Mouse (Mus musculus) liver, embryonic 13.5 days (tissue): ENCODE results near the gene Kansl2. TPM values are rescaled to one million over a fixed set of nuclear protein-coding genes. Genes with fewer than 3 reads are reported as not detected.
"Not testable (repeated sequence)": the region's sequence is repeated elsewhere in the genome, so short reads cannot be mapped to it uniquely, and the experiment has no call there.

Experiments used
- ATAC-seq: fragments of 200-750 bp; cut with Nextera tagmentation; 2 replicates; pipeline ENCODE4 v1.8.0; 2017; ENCODE audit warnings: low read depth, mild to moderate bottlenecking, moderate number of reproducible peaks, moderate library complexity
- DNase-seq: peaks from one replicate; pipeline ENCODE4 v3.0.0; 2022
- H3K27ac ChIP-seq: fragments of 300-500 bp; sonication (generic); 2 replicates; pipeline ENCODE4 v1.5.1; 2015; ENCODE audit warnings: moderate library complexity, mild to moderate bottlenecking, inconsistent platforms
- H3K27me3 ChIP-seq: fragments of 300-500 bp; sonication (generic); 2 replicates; pipeline ENCODE4 v1.6.1; 2015; ENCODE audit warnings: mild to moderate bottlenecking, inconsistent platforms
- H3K36me3 ChIP-seq: fragments of 300-500 bp; sonication (generic); 2 replicates; pipeline ENCODE4 v1.6.1; 2015; ENCODE audit warnings: mild to moderate bottlenecking, inconsistent platforms
- H3K4me1 ChIP-seq: fragments of 300-500 bp; sonication (generic); replicated peaks from 2 replicates; pipeline ENCODE4 v1.6.1; 2015; ENCODE audit warnings: inconsistent platforms
- H3K4me2 ChIP-seq: fragments of 300-500 bp; sonication (generic); 2 replicates; pipeline ENCODE4 v1.6.1; 2015; ENCODE audit warnings: inconsistent platforms, mild to moderate bottlenecking, moderate library complexity
- H3K4me3 ChIP-seq: fragments of 300-500 bp; sonication (generic); replicated peaks from 2 replicates; pipeline ENCODE4 v1.5.1; 2015; ENCODE audit warnings: mild to moderate bottlenecking, inconsistent platforms
- H3K9ac ChIP-seq: fragments of 300-500 bp; sonication (generic); 2 replicates; pipeline ENCODE4 v1.6.1; 2015; ENCODE audit warnings: mild to moderate bottlenecking, inconsistent platforms
- H3K9me3 ChIP-seq: fragments of 300-500 bp; sonication (generic); replicated peaks from 2 replicates; pipeline ENCODE4 v1.6.1; 2016; ENCODE audit warnings: inconsistent platforms
- WGBS: fragments of 180-500 bp; shearing (Covaris S2); methylation state at CpG from one replicate; pipeline ENCODE4 v1.1.7; 2015; ENCODE audit not compliant: insufficient replicate concordance; 5-methylcytosine and 5-hydroxymethylcytosine counted together
- polyA plus RNA-seq: library from polyadenylated mRNA; unstranded; fragments of >200 nt; fragmentation: Nextera tagmentation; extraction: Ambion mirVana; gene quantifications from 2 replicates; pipeline ENCODE4 v1.2.1, GENCODE M21; 2015

Kansl2 gene
- polyA plus RNA-seq, 1 experiment from 2014 or later: 49.7 TPM

- H3K36me3 ChIP-seq: peaks cover 27% of the 10 kb centered on the region
- no peak overlapping the region for H3K4me2 ChIP-seq
- peaks cover 36% of the 10 kb centered on the region for H3K4me1 ChIP-seq
- no peaks in the 10 kb centered on the region for H3K27me3 ChIP-seq
- H3K27ac ChIP-seq: no peak overlapping the region
- ATAC-seq (no peak), DNase-seq (no peak)
- WGBS: 77% methylated on average over 4 of the region's 4 CpGs
- no peaks in the 10 kb centered on the region for H3K9me3 ChIP-seq
- no peak overlapping the region for H3K4me3 ChIP-seq
- no peak overlapping the region for H3K9ac ChIP-seq
Measured at GRCm38 (mm10) chr15:98535921-98536320, 1.9 kb upstream of the Kansl2 start.

- H3K27ac ChIP-seq: peak overlapping the region; percentile 96
Measured at GRCm38 (mm10) chr15:98533035-98533531, 981 bp downstream of the Kansl2 start.

GRCm38 (mm10) chr15:98532281-98532680 lies 1.8 kb downstream of the Kansl2 start:
- peaks cover 38% of the 10 kb centered on the region for H3K4me1 ChIP-seq
- H3K9me3 ChIP-seq: no peaks in the 10 kb centered on the region
- WGBS: 15% methylated on average over 5 of the region's 5 CpGs
- DNase-seq (no peak), ATAC-seq (no peak)
- no peaks in the 10 kb centered on the region for H3K27me3 ChIP-seq
- H3K4me2 ChIP-seq: peak overlapping the region; percentile 88
- H3K4me3 ChIP-seq: peak overlapping the region; percentile 87
- H3K9ac ChIP-seq: peak overlapping the region; percentile 91
- peaks cover 47% of the 10 kb centered on the region for H3K36me3 ChIP-seq
- H3K27ac ChIP-seq: peak overlapping the region; percentile 96; the same call in 1 of the 2 replicates

More at GRCm38 (mm10) chr15:98533035-98533531, 981 bp downstream of the Kansl2 start:
- Histone ChIP-seq H3K4me1 (peaks cover 30% of the 10 kb centered on the region), H3K4me3 (peak overlapping the region; percentile 87), H3K36me3 (peaks cover 39% of the 10 kb centered on the region), H3K9me3 (no peaks in the 10 kb centered on the region), H3K9ac (peak overlapping the region; percentile 91), H3K4me2 (peak overlapping the region; percentile 88), H3K27me3 (no peaks in the 10 kb centered on the region)
- no peak for DNase-seq
- no peak for ATAC-seq
- under 1% methylated on average over 18 of the region's 18 CpGs for WGBS

GRCm38 (mm10) chr15:98528066-98528563 lies 5.9 kb downstream of the Kansl2 start:
- Histone ChIP-seq H3K4me2 (no peak overlapping the region), H3K9me3 (no peaks in the 10 kb centered on the region), H3K36me3 (peaks cover 86% of the 10 kb centered on the region), H3K4me1 (peaks cover 45% of the 10 kb centered on the region), H3K9ac (no peak overlapping the region), H3K27ac (no peak overlapping the region), H3K27me3 (no peaks in the 10 kb centered on the region), H3K4me3 (no peak overlapping the region)
- no peak for DNase-seq
- 84% methylated on average over 5 of the region's 5 CpGs for WGBS
- ATAC-seq: no peak

- Histone ChIP-seq H3K36me3 (peaks cover 95% of the 10 kb centered on the region), H3K9ac (no peak overlapping the region), H3K4me1 (peaks cover 36% of the 10 kb centered on the region), H3K27me3 (no peaks in the 10 kb centered on the region), H3K4me2 (no peak overlapping the region), H3K4me3 (no peak overlapping the region), H3K27ac (no peak overlapping the region), H3K9me3 (no peaks in the 10 kb centered on the region)
- whole genome bisulfite sequencing: 94% methylated on average over 5 of the region's 5 CpGs
- DNase-seq (no peak), ATAC-seq (no peak)
Measured at GRCm38 (mm10) chr15:98527056-98527771, 6.8 kb downstream of the Kansl2 start.

GRCm38 (mm10) chr15:98526057-98526456 lies 8.0 kb downstream of the Kansl2 start:
- DNase-seq (peak; percentile 39), ATAC-seq (peak; percentile 85)
- Histone ChIP-seq H3K36me3 (peaks cover 97% of the 10 kb centered on the region), H3K4me2 (no peak overlapping the region), H3K9me3 (no peaks in the 10 kb centered on the region), H3K27me3 (no peaks in the 10 kb centered on the region), H3K4me3 (no peak overlapping the region), H3K9ac (no peak overlapping the region), H3K4me1 (peaks cover 25% of the 10 kb centered on the region), H3K27ac (peak overlapping the region; percentile 30)
- WGBS: 63% methylated on average over 5 of the region's 5 CpGs

- Histone ChIP-seq H3K27me3 (no peaks in the 10 kb centered on the region), H3K4me2 (no peak overlapping the region), H3K9ac (no peak overlapping the region), H3K4me1 (peaks cover 8% of the 10 kb centered on the region), H3K36me3 (peaks cover 79% of the 10 kb centered on the region), H3K27ac (no peak overlapping the region), H3K9me3 (no peaks in the 10 kb centered on the region), H3K4me3 (no peak overlapping the region)
- no peak for DNase-seq
- 79% methylated on average over 3 of the region's 3 CpGs for WGBS
- ATAC-seq: no peak
Measured at GRCm38 (mm10) chr15:98521245-98521644, 12.8 kb downstream of the Kansl2 start.

GRCm38 (mm10) chr15:98517380-98518355 lies 16.4 kb downstream of the Kansl2 start:
- Histone ChIP-seq H3K27ac (no peak overlapping the region; the same call in 1 of the 2 replicates), H3K9ac (no peak overlapping the region), H3K4me3 (no peak overlapping the region), H3K9me3 (no peaks in the 10 kb centered on the region), H3K4me2 (no peak overlapping the region), H3K36me3 (peaks cover 46% of the 10 kb centered on the region), H3K27me3 (no peaks in the 10 kb centered on the region), H3K4me1 (peaks cover 9% of the 10 kb centered on the region; the same call in 1 of the 2 replicates)
- ATAC-seq (peak; percentile 32; the same call in 1 of the 2 replicates), DNase-seq (peak; percentile 51)
- WGBS: 52% methylated on average over 16 of the region's 16 CpGs

GRCm38 (mm10) chr15:98514845-98515244 lies 19.2 kb downstream of the Kansl2 start:
- H3K4me1 ChIP-seq: peaks cover 25% of the 10 kb centered on the region
- ATAC-seq, H3K4me3 ChIP-seq, DNase-seq, H3K9me3 ChIP-seq, H3K27me3 ChIP-seq, H3K27ac ChIP-seq, H3K4me2 ChIP-seq, H3K9ac ChIP-seq: not testable (repeated sequence)
- H3K36me3 ChIP-seq: peaks cover 19% of the 10 kb centered on the region
- WGBS: 39% methylated on average over 2 of the region's 2 CpGs

GRCm38 (mm10) chr15:98514146-98514545 lies 19.9 kb downstream of the Kansl2 start:
- H3K9me3 ChIP-seq: no peaks in the 10 kb centered on the region
- H3K36me3 ChIP-seq: peaks cover 14% of the 10 kb centered on the region
- no peak overlapping the region for H3K4me3 ChIP-seq
- peaks cover 25% of the 10 kb centered on the region for H3K4me1 ChIP-seq
- no peak overlapping the region for H3K27ac ChIP-seq
- DNase-seq (no peak), ATAC-seq (no peak)
- no peaks in the 10 kb centered on the region for H3K27me3 ChIP-seq
- no peak overlapping the region for H3K4me2 ChIP-seq
- no peak overlapping the region for H3K9ac ChIP-seq
- WGBS: 25% methylated on average over 8 of the region's 8 CpGs

- Histone ChIP-seq H3K4me1 (peaks cover 25% of the 10 kb centered on the region), H3K36me3 (peaks cover 14% of the 10 kb centered on the region)
- H3K9ac ChIP-seq, ATAC-seq, H3K4me2 ChIP-seq, H3K27ac ChIP-seq, H3K4me3 ChIP-seq, H3K9me3 ChIP-seq, DNase-seq, H3K27me3 ChIP-seq: not testable (repeated sequence)
- WGBS: 40% methylated on average over 3 of the region's 3 CpGs
Measured at GRCm38 (mm10) chr15:98513676-98514075, 20.4 kb downstream of the Kansl2 start.
